Mouse (Mus musculus): ENCODE measurements around the gene Os9. TPM values are rescaled to one million over a fixed set of nuclear protein-coding genes. Genes with fewer than 3 reads are reported as not detected.
"Not testable (repeated sequence)": the region's sequence is repeated elsewhere in the genome, so short reads cannot be mapped to it uniquely, and the experiment has no call there.

Os9 gene
- 134 and 138 TPM in 2 replicates for polyA plus RNA-seq (2015; fragmentation: Nextera tagmentation; extraction: Ambion mirVana)

DNA sequence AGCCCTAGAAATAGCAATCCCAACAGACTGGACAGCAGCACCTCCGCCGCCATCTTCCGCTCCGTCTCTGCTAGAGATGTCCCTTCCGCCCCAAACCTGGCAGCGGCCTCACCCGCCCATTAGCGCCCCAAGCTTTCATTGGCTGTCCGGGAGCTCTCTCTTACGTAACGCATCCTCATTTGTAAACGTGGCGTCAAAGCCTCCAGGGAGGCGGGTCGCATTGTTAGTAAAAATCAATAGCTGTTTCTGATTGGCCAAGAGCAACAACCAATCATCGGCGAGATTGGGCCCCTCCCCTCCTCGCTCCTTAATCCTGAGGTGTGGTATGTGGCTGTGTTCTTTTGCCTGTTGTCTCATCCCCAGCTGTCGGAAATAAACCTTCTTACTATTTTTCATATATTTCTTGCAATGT lies at the start of gene Os9:
TSS of gene Os9 (minus strand) at position 66 of the 412 bp plus-strand sequence.
- peak within 1 kb of the TSS; percentile 91 for H3K9ac ChIP-seq (replicated peaks)
- H3K36me3 ChIP-seq: peaks cover 34% of the 10 kb centered on the region
- H3K27me3 ChIP-seq: no peaks in the 10 kb centered on the region
- peak within 1 kb of the TSS; percentile 96 for H3K4me2 ChIP-seq (replicated peaks)
- H3K9me3 ChIP-seq: no peaks in the 10 kb centered on the region
- H3K4me3 ChIP-seq (replicated peaks): peak within 1 kb of the TSS; percentile 93
- peak within 1 kb of the TSS; percentile 92 for H3K27ac ChIP-seq
- WGBS: under 1% methylated on average over 19 of the region's 19 CpGs
- peak; percentile 96 for ATAC-seq
- peaks cover 31% of the 10 kb centered on the region for H3K4me1 ChIP-seq (replicated peaks)

- Histone ChIP-seq H3K27ac (no peak overlapping the region), H3K36me3 (peaks cover 18% of the 10 kb centered on the region), H3K4me3 (replicated peaks) (peak overlapping the region; percentile 26), H3K9ac (replicated peaks) (no peak overlapping the region), H3K4me1 (replicated peaks) (peaks cover 40% of the 10 kb centered on the region), H3K4me2 (replicated peaks) (peak overlapping the region; percentile 53), H3K9me3 (no peaks in the 10 kb centered on the region), H3K27me3 (peaks cover 73% of the 10 kb centered on the region)
- WGBS: 2% methylated on average over 22 of the region's 22 CpGs
- no peak for ATAC-seq
Observed at GRCm38 (mm10) chr10:127170002-127170401, 49.1 kb upstream of the Os9 start.

DNA sequence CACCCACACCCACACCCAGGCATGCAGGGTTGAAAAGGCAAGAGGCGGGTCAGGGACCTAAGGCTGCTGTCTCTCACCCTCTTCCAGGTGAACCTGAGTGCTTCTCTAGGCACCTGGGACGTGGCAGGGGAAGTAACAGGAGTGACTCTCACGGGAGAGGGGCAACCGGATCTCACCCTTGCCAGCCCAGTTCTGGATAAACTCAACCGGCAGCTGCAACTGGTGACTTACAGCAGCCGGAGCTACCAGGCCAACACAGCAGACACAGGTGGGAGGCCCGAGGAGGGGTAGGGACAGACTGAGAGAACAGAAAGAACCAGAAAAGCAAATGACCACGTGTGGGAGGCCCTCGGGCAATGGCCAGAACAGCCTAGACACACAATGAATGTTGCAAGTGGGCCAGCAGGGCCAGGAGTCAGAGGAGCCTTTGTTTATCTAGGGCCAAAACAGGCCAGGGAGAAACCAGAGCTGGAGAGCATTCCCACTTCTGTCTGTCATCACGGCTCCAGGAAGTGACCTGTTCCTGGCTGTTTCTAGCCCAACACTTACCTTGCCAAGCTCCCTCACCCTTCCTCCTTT lies 46.8 kb upstream of the Os9 start:
- peak overlapping the region; percentile 1; the same call in 1 of the 2 replicates for H3K9ac ChIP-seq (replicated peaks)

DNA sequence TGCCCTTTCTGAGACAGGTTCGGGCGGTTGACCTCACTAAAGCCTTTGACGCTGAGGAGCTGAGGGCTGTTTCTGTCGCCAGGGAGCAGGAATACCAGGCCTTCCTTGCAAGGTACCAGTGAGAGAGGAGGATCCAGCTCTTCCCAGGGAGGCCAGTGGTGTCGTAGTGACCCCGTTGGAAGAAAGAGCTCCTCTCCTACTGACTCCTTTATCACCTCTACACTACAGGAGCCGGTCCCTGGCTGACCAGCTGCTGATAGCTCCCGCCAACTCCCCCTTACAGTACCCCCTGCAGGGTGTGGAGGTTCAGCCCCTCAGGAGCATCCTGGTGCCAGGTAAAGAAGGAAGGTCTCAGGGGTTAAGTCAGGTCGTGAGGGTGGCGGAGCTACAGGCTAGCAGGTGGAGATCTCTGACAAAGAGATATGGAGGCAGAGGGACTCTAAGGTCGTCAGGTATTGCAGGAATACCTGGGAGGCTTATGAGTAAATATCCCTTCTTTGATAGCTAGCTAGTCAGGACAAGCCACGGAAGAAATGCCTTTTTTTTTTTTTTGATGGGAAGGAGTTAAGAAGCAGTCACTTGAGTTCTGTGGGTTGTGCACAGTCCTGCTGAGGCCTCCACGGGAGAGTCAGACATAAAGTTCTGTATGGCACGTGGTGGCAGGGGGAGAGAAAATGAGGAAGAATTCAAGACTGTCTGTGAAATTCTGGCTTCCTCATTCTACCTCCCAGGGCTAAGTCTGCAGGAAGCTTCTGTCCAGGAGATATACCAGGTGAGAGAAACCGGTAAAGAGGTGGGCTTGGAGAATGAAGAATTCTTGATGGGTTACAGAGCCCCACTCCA lies 46.1 kb upstream of the Os9 start:
- H3K4me1 ChIP-seq (replicated peaks): peaks cover 40% of the 10 kb centered on the region
- peak overlapping the region; percentile 98 for H3K4me2 ChIP-seq (replicated peaks)
- peak overlapping the region; percentile 87 for H3K27ac ChIP-seq
- H3K36me3 ChIP-seq: peaks cover 6% of the 10 kb centered on the region
- H3K4me3 ChIP-seq (replicated peaks): peak overlapping the region; percentile 79
- H3K9me3 ChIP-seq: no peaks in the 10 kb centered on the region
- H3K9ac ChIP-seq (replicated peaks): peak overlapping the region; percentile 96
- WGBS: 25% methylated on average over 15 of the region's 15 CpGs
- ATAC-seq: no peak
- peaks cover 78% of the 10 kb centered on the region for H3K27me3 ChIP-seq

More for the DNA sequence above, 46.8 kb upstream of the Os9 start:
- Histone ChIP-seq H3K27me3 (peaks cover 82% of the 10 kb centered on the region), H3K27ac (no peak overlapping the region), H3K4me1 (replicated peaks) (peaks cover 40% of the 10 kb centered on the region), H3K4me2 (replicated peaks) (peak overlapping the region; percentile 98; the same call in 1 of the 2 replicates), H3K36me3 (peaks cover 11% of the 10 kb centered on the region), H3K4me3 (replicated peaks) (peak overlapping the region; percentile 79), H3K9me3 (no peaks in the 10 kb centered on the region)
- no peak for ATAC-seq
- 58% methylated on average over 10 of the region's 10 CpGs for WGBS

GRCm38 (mm10) chr10:127166404-127166715 lies 45.4 kb upstream of the Os9 start:
- Histone ChIP-seq H3K27me3 (peaks cover 72% of the 10 kb centered on the region), H3K9me3 (no peaks in the 10 kb centered on the region), H3K27ac (peak overlapping the region; percentile 87), H3K4me3 (replicated peaks) (peak overlapping the region; percentile 79), H3K9ac (replicated peaks) (peak overlapping the region; percentile 96), H3K36me3 (no peaks in the 10 kb centered on the region), H3K4me1 (replicated peaks) (peaks cover 40% of the 10 kb centered on the region), H3K4me2 (replicated peaks) (peak overlapping the region; percentile 98)
- 3% methylated on average over 11 of the region's 11 CpGs for WGBS
- ATAC-seq: no peak

- Histone ChIP-seq H3K27me3 (peaks cover 66% of the 10 kb centered on the region), H3K9me3 (no peaks in the 10 kb centered on the region), H3K4me2 (replicated peaks) (peak overlapping the region; percentile 98), H3K36me3 (no peaks in the 10 kb centered on the region), H3K9ac (replicated peaks) (peak overlapping the region; percentile 96), H3K4me1 (replicated peaks) (peaks cover 38% of the 10 kb centered on the region), H3K27ac (peak overlapping the region; percentile 87), H3K4me3 (replicated peaks) (peak overlapping the region; percentile 79)
- peak; percentile 43 for ATAC-seq
- WGBS: under 1% methylated on average over 55 of the region's 56 CpGs
Observed at GRCm38 (mm10) chr10:127165654-127166403, 44.9 kb upstream of the Os9 start.

- 1% methylated on average over 42 of the region's 42 CpGs for WGBS
- no peaks in the 10 kb centered on the region for H3K9me3 ChIP-seq
- H3K27ac ChIP-seq: peak overlapping the region; percentile 87
- peak overlapping the region; percentile 98 for H3K4me2 ChIP-seq (replicated peaks)
- H3K9ac ChIP-seq (replicated peaks): peak overlapping the region; percentile 96
- peak overlapping the region; percentile 79 for H3K4me3 ChIP-seq (replicated peaks)
- peak; percentile 69 for ATAC-seq
- H3K4me1 ChIP-seq (replicated peaks): peaks cover 33% of the 10 kb centered on the region
- H3K36me3 ChIP-seq: no peaks in the 10 kb centered on the region
- H3K27me3 ChIP-seq: peaks cover 61% of the 10 kb centered on the region
Observed at GRCm38 (mm10) chr10:127165354-127165653, 44.4 kb upstream of the Os9 start.

- H3K27me3 ChIP-seq: peaks cover 56% of the 10 kb centered on the region
- 2% methylated on average over 52 of the region's 52 CpGs for WGBS
- peak; percentile 94 for ATAC-seq
- H3K4me3 ChIP-seq (replicated peaks): peak within 1 kb of the TSS; percentile 79
- peak within 1 kb of the TSS; percentile 96 for H3K9ac ChIP-seq (replicated peaks)
- no peaks in the 10 kb centered on the region for H3K9me3 ChIP-seq
- H3K36me3 ChIP-seq: no peaks in the 10 kb centered on the region
- peak within 1 kb of the TSS; percentile 98 for H3K4me2 ChIP-seq (replicated peaks)
- H3K4me1 ChIP-seq (replicated peaks): peaks cover 27% of the 10 kb centered on the region
- H3K27ac ChIP-seq: peak within 1 kb of the TSS; percentile 87
Observed at GRCm38 (mm10) chr10:127164631-127165353, 43.9 kb upstream of the Os9 start, which contains the start of gene B4galnt1. TSS of gene B4galnt1 (plus strand) at chr10:127165225.

DNA sequence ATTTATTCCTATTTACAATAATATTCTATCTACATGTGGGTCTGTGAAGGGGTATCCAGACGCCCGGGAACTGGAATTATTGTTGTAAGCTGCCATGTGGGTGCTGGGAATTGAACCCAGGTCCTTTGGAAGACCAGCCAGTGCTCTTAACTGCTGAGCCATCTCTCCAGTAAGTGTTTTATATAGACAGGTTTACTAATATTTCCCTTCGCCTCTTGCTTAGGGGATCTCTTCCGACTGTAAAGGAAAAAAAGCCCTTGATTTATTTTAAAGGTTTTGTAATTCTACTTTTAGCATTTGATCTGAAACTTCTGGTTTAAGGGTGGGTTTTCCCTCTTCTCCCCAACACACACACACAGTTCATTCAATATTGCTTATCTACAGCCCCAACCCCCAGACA lies 43.3 kb upstream of the Os9 start:
- ATAC-seq: no peak
- 95% methylated on average over 4 of the region's 4 CpGs for WGBS
- Histone ChIP-seq H3K27me3 (peaks cover 50% of the 10 kb centered on the region), H3K4me3 (replicated peaks) (no peak overlapping the region), H3K27ac (no peak overlapping the region; the same call in 1 of the 2 replicates), H3K4me2 (replicated peaks) (peak overlapping the region; percentile 98), H3K4me1 (replicated peaks) (peaks cover 25% of the 10 kb centered on the region), H3K36me3 (no peaks in the 10 kb centered on the region), H3K9me3 (no peaks in the 10 kb centered on the region), H3K9ac (replicated peaks) (no peak overlapping the region)

- WGBS: 66% methylated on average over 7 of the region's 7 CpGs
- peaks cover 37% of the 10 kb centered on the region for H3K27me3 ChIP-seq
- not testable (repeated sequence) for H3K4me2 ChIP-seq (replicated peaks); H3K36me3 ChIP-seq; ATAC-seq; H3K9me3 ChIP-seq; H3K27ac ChIP-seq; H3K4me3 ChIP-seq (replicated peaks); H3K9ac ChIP-seq (replicated peaks)
- peaks cover 25% of the 10 kb centered on the region for H3K4me1 ChIP-seq (replicated peaks)
Observed at GRCm38 (mm10) chr10:127162771-127163261, 41.9 kb upstream of the Os9 start.

DNA sequence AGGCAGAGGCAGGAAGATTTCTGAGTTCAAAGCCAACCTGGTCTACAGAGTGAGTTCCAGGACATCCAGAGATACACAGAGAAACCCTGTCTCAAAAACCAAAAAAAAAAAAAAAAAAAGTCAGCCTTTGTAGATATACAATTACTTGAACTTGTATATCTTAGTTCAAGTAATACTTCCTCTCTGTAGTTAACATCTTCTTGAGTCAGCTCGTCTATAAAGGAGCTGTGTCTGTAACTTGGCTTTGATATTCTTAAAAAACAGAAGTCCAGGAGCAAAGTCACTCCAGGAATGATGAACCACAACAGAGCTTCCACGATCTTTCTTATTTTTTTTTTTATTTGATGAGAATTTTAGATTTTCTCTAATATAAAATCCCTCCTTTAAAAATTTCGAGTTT lies 39.8 kb upstream of the Os9 start:
- Histone ChIP-seq H3K27ac (no peak overlapping the region), H3K9ac (replicated peaks) (no peak overlapping the region), H3K9me3 (no peaks in the 10 kb centered on the region), H3K4me3 (replicated peaks) (no peak overlapping the region), H3K4me1 (replicated peaks) (peaks cover 6% of the 10 kb centered on the region), H3K4me2 (replicated peaks) (no peak overlapping the region), H3K27me3 (peaks cover 16% of the 10 kb centered on the region), H3K36me3 (no peaks in the 10 kb centered on the region)
- no peak for ATAC-seq
- 71% methylated on average over 3 of the region's 3 CpGs for WGBS

All from midbrain, embryonic 13.5 days (tissue).